10 mouse cellular contexts compared by ENCODE assay signal in genomic region chr2:152818679-152819078, GRCm38 (mm10). TPM values are rescaled to one million over a fixed set of nuclear protein-coding genes. Genes with fewer than 3 reads are reported as not detected.
DNase-seq lines count a peak whose midpoint lies in the region; ATAC-seq and TF ChIP-seq lines count a peak whose summit lies in the region.
"Had no signal": no experiment of that assay in that cellular context is flagged by ENCODE, and none has a peak within 500 bp of the region (broad histone marks: within the 10 kb centered on the region; RNA-seq: fewer than 3 reads in every experiment).

No protein-coding gene starts in this region.

- 82% methylated on average over 5 of the region's 5 CpGs for WGBS in liver, embryonic 12.5 days (ENCODE audit: insufficient replicate concordance)
- 90% methylated on average over 5 of the region's 5 CpGs for WGBS in heart, postnatal 0 days
- WGBS in forebrain, embryonic 12.5 days: 51% methylated on average over 5 of the region's 5 CpGs

- no peaks in the 10 kb centered on the region for H3K27me3 ChIP-seq in liver, embryonic 12.5 days (replicated peaks)
- H3K27me3 ChIP-seq in ES-Bruce4 (ENCODE audit: control insufficient read depth, insufficient read depth, low read length, poor library complexity, severe bottlenecking): no peaks in the 10 kb centered on the region
- no peaks in the 10 kb centered on the region for H3K27me3 ChIP-seq in heart, postnatal 0 days (ENCODE audit: control insufficient read depth, insufficient read depth, low read length)
- H3K27me3 ChIP-seq in forebrain, embryonic 12.5 days: no peaks in the 10 kb centered on the region

- H3K4me1 ChIP-seq in liver, embryonic 12.5 days: peaks cover 99% of the 10 kb centered on the region
- peaks cover 14% of the 10 kb centered on the region for H3K4me1 ChIP-seq in ES-Bruce4 (ENCODE audit: control insufficient read depth, insufficient read depth, low read length)
- peaks cover 67% of the 10 kb centered on the region for H3K4me1 ChIP-seq in heart, postnatal 0 days (ENCODE audit: control insufficient read depth, insufficient read depth)
- peaks cover 54% of the 10 kb centered on the region for H3K4me1 ChIP-seq in forebrain, embryonic 12.5 days

- H3K9me3 ChIP-seq in liver, embryonic 12.5 days (replicated peaks): no peaks in the 10 kb centered on the region
- H3K9me3 ChIP-seq in ES-Bruce4 (replicated peaks; ENCODE audit: control insufficient read depth, insufficient read depth, low read length, poor library complexity, severe bottlenecking): no peaks in the 10 kb centered on the region
- H3K9me3 ChIP-seq in heart, postnatal 0 days (replicated peaks; ENCODE audit: control insufficient read depth, low read length): no peaks in the 10 kb centered on the region
- no peaks in the 10 kb centered on the region for H3K9me3 ChIP-seq in forebrain, embryonic 12.5 days

- H3K27ac ChIP-seq in liver, embryonic 12.5 days: peak overlapping the region; percentile 100
- H3K27ac ChIP-seq in ES-Bruce4 (ENCODE audit: insufficient read depth, low read length): peak overlapping the region; percentile 79; the same call in 1 of the 2 replicates
- H3K27ac ChIP-seq in heart, postnatal 0 days (ENCODE audit: low read depth): peak overlapping the region; percentile 93
- no peak overlapping the region for H3K27ac ChIP-seq in forebrain, embryonic 12.5 days

- no peak for TF ChIP-seq CTCF in ES-Bruce4 (IDR thresholded peaks at IDR 0.05; ENCODE audit: low read depth, low read length)
- TF ChIP-seq CTCF in heart, postnatal 0 days (IDR thresholded peaks at IDR 0.05; ENCODE audit: low read depth): no peak

- ATAC-seq in liver, embryonic 12.5 days: no peak
- ATAC-seq in heart, postnatal 0 days (ENCODE audit: insufficient read depth, low read depth): no peak
- no peak for ATAC-seq in forebrain, embryonic 12.5 days (ENCODE audit: low FRiP score)
- ATAC-seq: inflammation-experienced regulatory T-cells, adult 6 months had no signal

- DNase-seq in heart, adult 18-20 months: peak; percentile 1 to 29
- DNase-seq in heart, adult 11 months: no peak
- no peak for DNase-seq in liver
- no peak for DNase-seq in heart, postnatal 0 days (ENCODE audit: low spot score)
- DNase-seq in frontal cortex, postnatal 36 days (ENCODE audit: low spot score in 2 of 2): no peak
- DNase-seq: layer of hippocampus, postnatal 36 days had no signal

- no peak overlapping the region for H3K4me3 ChIP-seq in liver, embryonic 12.5 days
- H3K4me3 ChIP-seq in ES-Bruce4 (ENCODE audit: low read depth, low read length): no peak overlapping the region
- H3K4me3 ChIP-seq in heart, postnatal 0 days (ENCODE audit: low read depth, low read length): no peak overlapping the region
- H3K4me3 ChIP-seq in forebrain, embryonic 12.5 days (replicated peaks): no peak overlapping the region

- H3K36me3 ChIP-seq in liver, embryonic 12.5 days: peaks cover 66% of the 10 kb centered on the region
- no peaks in the 10 kb centered on the region for H3K36me3 ChIP-seq in ES-Bruce4 (ENCODE audit: control insufficient read depth, insufficient read depth, low read length, poor library complexity, severe bottlenecking)
- no peaks in the 10 kb centered on the region; the same call in 1 of the 2 replicates for H3K36me3 ChIP-seq in heart, postnatal 0 days (replicated peaks; ENCODE audit: control insufficient read depth, insufficient read depth, low read length)
- peaks cover 27% of the 10 kb centered on the region for H3K36me3 ChIP-seq in forebrain, embryonic 12.5 days (replicated peaks)

- peak overlapping the region; percentile 73 for H3K9ac ChIP-seq in liver, embryonic 12.5 days
- no peak overlapping the region for H3K9ac ChIP-seq in ES-Bruce4 (ENCODE audit: low read depth, poor library complexity, severe bottlenecking)
- H3K9ac ChIP-seq in heart, postnatal 0 days (replicated peaks; ENCODE audit: low read depth, low read length): peak overlapping the region; percentile 27; the same call in 1 of the 2 replicates
- no peak overlapping the region for H3K9ac ChIP-seq in forebrain, embryonic 12.5 days

- TF ChIP-seq POLR2A in ES-Bruce4 (IDR thresholded peaks at IDR 0.05; ENCODE audit: insufficient read depth, low read length): no peak

- H3K4me2 ChIP-seq in liver, embryonic 12.5 days: peak overlapping the region; percentile 65
- H3K4me2 ChIP-seq in heart, postnatal 0 days (ENCODE audit: low read depth, low read length): no peak overlapping the region
- no peak overlapping the region for H3K4me2 ChIP-seq in forebrain, embryonic 12.5 days

- no peak for TF ChIP-seq EP300 in ES-Bruce4 (IDR thresholded peaks at IDR 0.05; ENCODE audit: insufficient read depth, low read depth, low read length)
- TF ChIP-seq EP300 in heart, postnatal 0 days (IDR thresholded peaks at IDR 0.05; ENCODE audit: low read depth): no peak

RNA-seq across cellular contexts. Expression of gene Bcl2l1, which starts 12.8 kb away (rescaled TPM):
- total RNA-seq in heart, adult 18-20 months (2021): 100 to 1,000 TPM in 1 of 2 experiments, 10 to 100 TPM in 1; 77.8 to 111 TPM
- 127 and 137 TPM in 2 replicates for polyA plus RNA-seq in liver, embryonic 12.5 days (2016; fragmentation: Nextera tagmentation; extraction: Ambion mirVana)
- 108 TPM in 2 replicates for polyA plus RNA-seq in ES-Bruce4 (2011; ENCODE audit: insufficient read depth, insufficient read length, low read depth, missing spikeins)
- 60.9 and 75.6 TPM in 2 replicates for total RNA-seq in heart, postnatal 0 days (2014; rRNA removed; ENCODE audit: low replicate concordance)
- polyA plus RNA-seq in heart, postnatal 0 days (2015; fragmentation: Nextera tagmentation; extraction: Ambion mirVana): 34.5 and 35.0 TPM in 2 replicates
- polyA plus RNA-seq in forebrain, embryonic 12.5 days (2016; fragmentation: Nextera tagmentation; extraction: Ambion mirVana): 159 and 164 TPM in 2 replicates

RNA-seq across cellular contexts. Expression of gene Tpx2, which starts 29.1 kb away (rescaled TPM):
- total RNA-seq in heart, adult 18-20 months (2021): 1 to 10 TPM in 1 of 2 experiments, under 1 TPM in 1; 0.90 to 1.0 TPM
- polyA plus RNA-seq in liver, embryonic 12.5 days (2016; fragmentation: Nextera tagmentation; extraction: Ambion mirVana): 88.0 and 89.9 TPM in 2 replicates
- polyA plus RNA-seq in ES-Bruce4 (2011; ENCODE audit: insufficient read depth, insufficient read length, low read depth, missing spikeins): 183 TPM in 2 replicates
- 8.1 and 13.6 TPM in 2 replicates for total RNA-seq in heart, postnatal 0 days (2014; rRNA removed; ENCODE audit: low replicate concordance)
- polyA plus RNA-seq in heart, postnatal 0 days (2015; fragmentation: Nextera tagmentation; extraction: Ambion mirVana): 15.0 and 15.1 TPM in 2 replicates
- polyA plus RNA-seq in forebrain, embryonic 12.5 days (2016; fragmentation: Nextera tagmentation; extraction: Ambion mirVana): 133 and 156 TPM in 2 replicates

Comparison
In these comparisons a context has a peak if more than half of its experiments do, and no peak if none do; other contexts are left out.
1. DNase-seq: peak in heart, adult 18-20 months (2 of 2); none in heart, adult 11 months (single experiment), liver (single experiment), heart, postnatal 0 days (single experiment) and frontal cortex, postnatal 36 days (0 of 2).
2. H3K9ac ChIP-seq: peak in liver, embryonic 12.5 days (single experiment) and heart, postnatal 0 days (single experiment); none in ES-Bruce4 (single experiment) and forebrain, embryonic 12.5 days (single experiment).